Mouse (Mus musculus) fat pad, adult 2 months (tissue): Measurements from ENCODE around the gene Prkce.

Source experiments
- DNase-seq: peaks from one replicate; pipeline ENCODE4 v3.0.0-alpha.2; 2011; ENCODE audit warnings: low read depth, low spot score; ENCODE audit errors: extremely low read depth

Prkce gene

DNA sequence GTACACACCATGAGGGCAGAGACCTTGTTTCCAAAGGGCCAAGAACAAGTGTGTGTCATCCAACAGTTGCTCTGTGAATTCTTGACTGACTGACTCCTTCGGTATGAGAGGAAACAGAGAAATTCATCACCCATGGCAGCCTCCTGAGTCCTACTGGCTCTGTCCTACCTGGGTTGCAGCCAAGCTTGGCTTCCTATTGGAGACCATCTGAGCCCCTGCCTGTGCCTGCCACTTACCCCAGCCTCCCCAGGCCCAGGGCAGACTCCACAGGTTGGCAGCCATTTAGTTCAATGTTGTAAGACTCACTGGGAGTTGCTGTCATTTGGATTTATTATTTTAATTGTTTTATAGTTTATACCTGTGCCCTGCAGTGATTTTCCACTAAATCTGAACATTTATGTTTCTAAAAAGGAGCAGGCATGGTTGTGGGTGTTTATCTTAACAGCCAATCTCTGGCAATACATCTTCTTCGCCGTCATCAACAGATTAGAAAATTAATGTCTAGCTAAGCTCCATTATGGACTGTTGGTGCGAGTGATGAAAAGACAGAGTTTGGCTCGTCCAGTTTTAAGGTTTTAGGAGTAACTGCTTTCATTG, 436.4 kb downstream of the Prkce start:
- DNase-seq: peak; percentile 87

DNA sequence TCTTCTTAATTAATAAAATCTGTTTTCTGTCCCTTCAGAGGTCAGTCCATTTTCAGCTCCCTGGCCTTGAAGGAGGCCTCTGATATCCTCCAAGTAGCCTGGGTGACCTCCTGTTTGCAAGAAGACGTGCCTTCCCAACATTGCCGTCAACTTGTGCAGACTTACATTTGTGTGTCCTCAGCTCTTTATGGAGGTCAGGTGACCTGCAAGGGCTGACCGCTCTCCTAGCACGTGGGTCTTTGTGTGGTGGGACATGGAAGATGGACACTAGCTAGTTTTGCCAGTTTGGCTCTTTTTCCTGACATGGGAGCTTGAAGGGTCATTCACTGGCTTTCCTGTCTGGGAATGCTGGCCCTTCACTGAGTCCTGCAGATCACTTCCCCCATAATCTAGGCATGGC, 440.4 kb downstream of the Prkce start:
- DNase-seq: no peak

DNA sequence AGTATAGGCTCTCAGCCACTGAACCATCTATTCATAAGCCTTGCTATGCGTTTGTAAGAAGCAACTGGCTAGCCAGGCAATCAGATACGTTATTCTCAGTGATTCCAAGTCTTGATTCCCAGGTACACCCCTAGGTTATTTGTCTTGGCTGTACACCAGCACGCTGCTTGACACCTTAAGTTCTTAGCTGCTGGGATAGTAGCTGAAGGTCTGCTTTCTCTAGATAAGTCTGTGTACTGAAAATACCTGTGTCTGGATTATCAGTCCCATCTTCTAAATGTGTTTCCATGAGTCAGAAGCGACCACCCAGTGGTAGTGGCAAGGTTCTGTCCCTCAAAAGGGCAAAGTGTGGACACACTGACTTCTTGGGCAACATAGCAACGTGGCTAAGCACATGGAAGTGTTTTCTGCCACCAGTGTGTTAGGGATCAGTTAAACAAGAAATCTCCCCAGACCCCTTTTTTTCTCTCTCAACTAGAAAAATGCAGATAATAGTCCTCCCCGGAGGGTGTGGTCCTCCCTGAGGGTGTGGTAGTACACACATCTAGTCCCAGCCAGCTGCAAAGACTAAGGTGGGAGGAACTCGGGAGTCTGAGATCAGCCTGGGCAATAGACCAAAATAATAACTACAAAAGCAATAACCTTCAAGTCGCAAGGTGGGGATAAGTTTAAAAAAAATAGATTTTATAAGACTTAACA, 442.8 kb downstream of the Prkce start:
- peak; percentile 25 for DNase-seq

DNA sequence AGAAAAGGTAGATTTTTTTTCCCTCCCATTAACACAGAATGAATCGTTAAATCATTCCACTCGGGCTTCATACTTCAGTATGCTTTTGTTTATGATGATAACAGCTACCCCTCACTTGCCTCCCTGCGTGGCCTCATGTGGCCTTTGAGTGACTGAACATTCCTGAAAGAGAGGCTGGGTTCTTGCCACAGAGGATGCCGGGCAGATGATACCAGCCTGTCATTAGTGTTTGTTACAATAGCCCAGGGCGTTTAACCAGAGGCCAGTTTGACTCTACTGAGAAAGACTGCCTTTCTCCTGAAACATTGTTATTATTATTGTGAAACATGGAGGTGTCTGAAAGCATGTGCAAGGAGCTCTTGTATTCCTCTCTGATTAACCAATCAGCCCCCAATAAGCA, 444.2 kb downstream of the Prkce start:
- DNase-seq: no peak

- DNase-seq: no peak
Measured at GRCm38 (mm10) chr17:86615592-86616291, 448.2 kb downstream of the Prkce start.

GRCm38 (mm10) chr17:86617570-86618237, 450.1 kb downstream of the Prkce start:
- DNase-seq: no peak

DNA sequence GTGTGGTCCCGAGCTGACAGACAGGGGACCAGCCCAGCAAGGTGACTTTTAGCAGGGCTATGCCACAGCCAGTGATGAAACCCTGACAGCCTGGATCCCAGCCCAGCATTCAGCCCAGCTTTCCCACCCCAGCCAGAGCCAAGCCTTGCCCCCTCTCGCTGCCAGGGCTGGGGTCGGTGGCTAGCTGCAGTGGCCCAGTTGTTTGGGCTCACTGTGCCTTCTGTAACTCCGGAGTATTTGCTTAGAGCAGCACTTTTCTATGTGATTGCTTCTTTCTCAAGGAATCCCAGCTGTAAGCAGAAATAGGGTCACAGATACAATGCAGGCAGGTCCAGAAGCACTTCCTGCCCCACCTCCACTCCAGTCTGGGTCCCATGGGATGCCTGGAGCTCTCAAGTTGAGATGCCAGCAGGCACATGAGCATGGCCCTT, 450.9 kb downstream of the Prkce start:
- DNase-seq: no peak

GRCm38 (mm10) chr17:86622862-86623261, 455.3 kb downstream of the Prkce start:
- DNase-seq: no peak

- no peak for DNase-seq
Measured at GRCm38 (mm10) chr17:86626523-86626922, 458.9 kb downstream of the Prkce start.

DNA sequence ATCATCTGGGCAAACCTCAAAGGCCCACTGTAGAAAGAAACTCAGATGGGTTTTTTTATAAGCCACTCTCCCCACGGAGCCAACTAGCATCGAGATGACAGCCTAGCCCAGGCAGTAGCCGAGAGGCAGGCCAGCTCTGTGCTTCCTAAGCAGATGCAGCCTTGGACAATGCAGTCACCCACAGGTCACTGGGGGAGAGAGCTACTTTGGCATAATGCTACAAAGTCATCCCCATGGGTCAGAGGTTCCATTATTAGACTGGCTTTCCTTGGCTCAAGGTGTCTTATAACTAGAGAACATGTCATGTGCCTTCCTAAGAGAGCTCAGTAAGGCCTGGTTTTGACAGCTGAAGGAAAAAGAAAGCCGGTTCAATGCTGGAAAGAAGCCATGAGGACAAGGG, 465.5 kb downstream of the Prkce start:
- DNase-seq: no peak

- no peak for DNase-seq
Measured at GRCm38 (mm10) chr17:86637311-86637710, 469.7 kb downstream of the Prkce start.

GRCm38 (mm10) chr17:86639279-86639678, 471.7 kb downstream of the Prkce start:
- no peak for DNase-seq

- DNase-seq: no peak
Measured at GRCm38 (mm10) chr17:86647226-86647625, 479.6 kb downstream of the Prkce start.

GRCm38 (mm10) chr17:86648856-86649435, 481.4 kb downstream of the Prkce start:
- peak; percentile 19 for DNase-seq

GRCm38 (mm10) chr17:86650241-86650640, 482.7 kb downstream of the Prkce start:
- no peak for DNase-seq

DNA sequence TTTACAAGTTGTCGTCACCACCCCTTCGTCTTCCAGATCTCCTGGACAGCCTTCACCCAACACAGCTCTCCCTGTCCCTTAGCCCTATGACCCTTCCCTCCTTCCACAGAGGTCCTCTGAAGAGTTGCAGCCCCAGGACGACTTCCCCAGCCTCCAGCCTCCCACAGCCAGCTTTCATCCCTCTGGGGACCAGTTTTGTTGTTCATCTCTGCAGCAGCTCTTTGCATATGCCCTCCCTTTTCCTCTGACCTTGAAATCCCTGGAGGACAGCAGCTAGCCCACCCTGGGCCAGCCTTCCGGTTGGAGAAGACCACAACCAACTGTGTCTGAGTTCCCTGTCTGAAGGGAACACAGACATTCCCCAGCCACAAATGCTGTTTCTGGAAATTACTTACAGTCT, 483.5 kb downstream of the Prkce start:
- no peak for DNase-seq

DNA sequence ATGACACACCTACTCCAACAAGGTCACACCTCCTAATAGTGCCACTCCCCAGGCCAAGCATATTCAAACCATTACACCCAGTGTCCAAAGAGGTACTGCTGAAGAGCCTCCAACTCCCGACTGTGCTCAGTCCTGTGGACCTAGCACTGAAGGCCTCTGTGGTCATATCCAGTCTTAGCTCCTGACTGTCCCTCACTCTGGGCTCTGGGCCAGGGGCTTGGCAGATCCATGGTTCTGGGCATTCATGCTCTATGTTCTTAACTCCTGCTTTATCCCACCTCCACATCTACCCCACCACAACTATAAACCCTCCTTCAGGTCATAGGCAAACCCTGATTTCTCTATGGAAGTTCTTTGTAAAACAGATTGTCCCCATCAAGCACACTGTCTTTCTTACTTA, 485.2 kb downstream of the Prkce start:
- DNase-seq: no peak

DNA sequence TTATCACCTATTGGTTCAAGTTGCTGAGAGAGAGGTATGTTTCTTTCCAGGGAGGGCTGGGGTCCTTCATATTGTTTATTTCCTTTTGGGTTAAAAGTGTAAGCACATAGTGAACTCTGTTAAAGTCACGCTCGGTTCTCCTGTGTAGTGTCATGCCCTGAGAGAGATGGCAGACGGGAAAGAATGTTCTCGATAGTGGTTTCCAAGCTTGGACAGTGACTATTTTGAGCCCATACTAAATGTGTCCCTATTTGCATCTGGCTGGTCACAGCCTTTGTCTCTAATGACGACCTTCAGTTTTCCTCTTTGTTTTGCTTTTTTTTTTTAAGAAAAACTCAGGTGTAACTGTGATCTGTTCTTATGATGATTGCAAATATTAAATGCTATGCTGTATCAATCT, 488.8 kb downstream of the Prkce start:
- DNase-seq: no peak

DNA sequence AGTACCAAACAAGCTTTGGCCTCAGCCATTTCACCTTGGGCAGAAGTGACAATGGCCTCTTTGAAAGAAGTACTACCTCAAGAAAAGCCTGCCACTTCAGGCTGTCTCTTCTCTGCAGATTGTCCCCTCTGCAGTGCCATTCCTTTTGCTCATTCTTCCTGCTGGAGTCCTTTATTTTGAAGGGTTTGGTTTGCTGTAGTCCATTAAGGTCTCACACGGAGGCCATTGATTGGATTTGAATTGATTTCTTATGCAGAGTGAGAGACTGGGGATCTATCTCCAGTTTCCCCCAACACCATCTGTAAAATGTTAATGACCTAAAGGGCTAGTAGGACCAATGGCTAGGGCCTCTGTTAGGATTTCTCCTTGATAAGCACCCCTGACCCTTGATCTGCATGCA, 494.7 kb downstream of the Prkce start:
- DNase-seq: no peak

DNA sequence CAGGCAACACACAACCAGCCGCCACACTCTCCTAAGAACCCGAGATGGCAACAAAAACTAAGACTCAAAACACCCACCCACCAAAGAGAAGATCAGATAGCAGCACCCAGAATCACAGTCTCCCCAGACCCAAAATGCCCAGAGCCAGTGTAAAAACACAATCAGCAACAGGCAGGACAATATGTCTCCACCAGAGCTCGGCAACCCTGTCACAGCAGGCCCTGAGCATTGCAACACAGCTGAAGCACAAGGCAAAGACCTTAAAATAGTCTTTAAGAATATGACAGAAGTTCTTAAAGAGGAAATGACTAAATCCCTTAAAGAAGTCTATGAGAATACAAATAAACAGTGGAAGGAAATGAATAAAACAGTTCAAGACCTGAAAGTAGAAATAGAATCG, 495.9 kb downstream of the Prkce start:
- no peak for DNase-seq

GRCm38 (mm10) chr17:86667836-86668600, 500.4 kb downstream of the Prkce start:
- DNase-seq: no peak
